Mouse (Mus musculus): ENCODE results near the gene Rap1gap. TPM values are rescaled to one million over a fixed set of nuclear protein-coding genes. Genes with fewer than 3 reads are reported as not detected.

Gene Rap1gap
- polyA plus RNA-seq, 1 experiment from 2014 or later, result 10.0 TPM

GRCm38 (mm10) chr4:137719378-137720077 lies 55.0 kb downstream of the Rap1gap start:
- peak; percentile 49 for DNase-seq (ENCODE audit: low spot score)
- H3K27ac ChIP-seq (ENCODE audit: low read depth, low read length), result peak overlapping the region; percentile 34
- H3K4me2 ChIP-seq (ENCODE audit: low read depth), result no peak overlapping the region

DNA sequence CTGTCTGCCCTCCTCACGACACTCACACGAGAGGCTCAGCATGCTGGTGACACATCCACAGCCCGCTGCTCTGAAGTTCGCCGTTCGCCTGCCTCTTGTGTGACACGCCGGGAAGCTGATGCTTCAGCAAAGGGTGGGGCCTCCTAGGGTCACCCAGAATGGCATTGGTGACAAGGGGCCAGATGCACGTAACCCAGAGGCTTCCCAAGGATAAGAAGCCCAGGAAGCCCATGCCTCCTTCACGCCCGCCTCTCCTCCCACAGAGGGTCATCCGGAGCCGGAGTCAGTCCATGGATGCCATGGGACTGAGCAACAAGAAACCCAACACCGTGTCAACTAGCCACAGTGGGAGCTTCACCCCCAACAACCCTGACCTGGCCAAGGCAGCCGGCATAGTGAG lies 57.0 kb downstream of the Rap1gap start:
- H3K36me3 ChIP-seq (ENCODE audit: control insufficient read depth, insufficient read depth, low read length), result no peaks in the 10 kb centered on the region
- no peak overlapping the region for H3K4me3 ChIP-seq (ENCODE audit: low read depth, low read length)
- H3K27me3 ChIP-seq (ENCODE audit: control insufficient read depth, insufficient read depth, low read length), result peaks cover 3% of the 10 kb centered on the region; the same call in 1 of the 2 replicates
- H3K4me2 ChIP-seq (ENCODE audit: low read depth), result no peak overlapping the region
- H3K4me1 ChIP-seq (ENCODE audit: control insufficient read depth, insufficient read depth, low read length), result peaks cover 11% of the 10 kb centered on the region
- no peak overlapping the region for H3K27ac ChIP-seq (ENCODE audit: low read depth, low read length)
- no peak overlapping the region for H3K9ac ChIP-seq (ENCODE audit: low read length)
- no peak for DNase-seq (ENCODE audit: low spot score)
- H3K9me3 ChIP-seq (ENCODE audit: control insufficient read depth, low read length), result no peaks in the 10 kb centered on the region
- WGBS, result 89% methylated on average over 15 of the region's 15 CpGs
- no peak for ATAC-seq (ENCODE audit: insufficient read depth, low FRiP score, low TSS enrichment)

More at GRCm38 (mm10) chr4:137719378-137720077, 55.0 kb downstream of the Rap1gap start:
- Histone ChIP-seq H3K27me3 (ENCODE audit: control insufficient read depth, insufficient read depth, low read length) (peaks cover 3% of the 10 kb centered on the region; the same call in 1 of the 2 replicates), H3K36me3 (ENCODE audit: control insufficient read depth, insufficient read depth, low read length) (no peaks in the 10 kb centered on the region), H3K4me1 (ENCODE audit: control insufficient read depth, insufficient read depth, low read length) (peaks cover 11% of the 10 kb centered on the region), H3K4me3 (ENCODE audit: low read depth, low read length) (no peak overlapping the region), H3K9ac (ENCODE audit: low read length) (peak overlapping the region; percentile 38; the same call in 1 of the 2 replicates), H3K9me3 (ENCODE audit: control insufficient read depth, low read length) (no peaks in the 10 kb centered on the region)
- WGBS, result 30% methylated on average over 15 of the region's 15 CpGs
- 0 out of 2 replicates have a peak, but pooled peaks have one; percentile 17 for ATAC-seq (ENCODE audit: insufficient read depth, low FRiP score, low TSS enrichment)

DNA sequence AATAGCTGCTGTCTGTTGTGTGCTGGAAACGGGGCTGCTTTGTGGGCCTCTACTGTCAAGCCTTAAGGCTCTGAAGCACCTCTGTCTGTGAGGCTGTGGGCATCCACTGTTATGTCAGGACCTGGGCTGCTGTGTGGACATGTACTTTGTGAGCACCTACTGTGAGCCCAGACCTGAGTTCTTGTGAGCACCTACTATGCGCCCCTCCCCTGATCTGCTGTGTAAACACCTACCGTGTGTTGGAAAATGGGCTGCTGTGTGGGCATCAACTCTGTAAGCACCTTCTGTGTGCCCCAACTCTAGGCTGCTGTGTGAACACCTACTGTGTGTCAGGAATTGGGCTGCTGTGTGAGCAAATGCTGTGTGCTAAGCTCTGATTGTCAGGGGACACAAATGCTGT lies 57.7 kb downstream of the Rap1gap start:
- Histone ChIP-seq H3K27ac (ENCODE audit: low read depth, low read length) (no peak overlapping the region), H3K9ac (ENCODE audit: low read length) (no peak overlapping the region), H3K36me3 (ENCODE audit: control insufficient read depth, insufficient read depth, low read length) (no peaks in the 10 kb centered on the region), H3K27me3 (ENCODE audit: control insufficient read depth, insufficient read depth, low read length) (peaks cover 3% of the 10 kb centered on the region; the same call in 1 of the 2 replicates), H3K4me1 (ENCODE audit: control insufficient read depth, insufficient read depth, low read length) (peaks cover 13% of the 10 kb centered on the region), H3K4me2 (ENCODE audit: low read depth) (no peak overlapping the region), H3K9me3 (ENCODE audit: control insufficient read depth, low read length) (no peaks in the 10 kb centered on the region), H3K4me3 (ENCODE audit: low read depth, low read length) (no peak overlapping the region)
- no peak for ATAC-seq (ENCODE audit: insufficient read depth, low FRiP score, low TSS enrichment)
- WGBS, result 88% methylated on average over 3 of the region's 3 CpGs
- DNase-seq (ENCODE audit: low spot score), result no peak

- 0 out of 2 replicates have a peak overlapping the region, but pooled peaks have one; percentile 32 for H3K4me2 ChIP-seq (ENCODE audit: low read depth)
- no peak overlapping the region for H3K4me3 ChIP-seq (ENCODE audit: low read depth, low read length)
- 0 out of 2 replicates have a peak, but pooled peaks have one; percentile 17 for ATAC-seq (ENCODE audit: insufficient read depth, low FRiP score, low TSS enrichment)
- H3K27ac ChIP-seq (ENCODE audit: low read depth, low read length), result no peak overlapping the region
- H3K9me3 ChIP-seq (ENCODE audit: control insufficient read depth, low read length), result no peaks in the 10 kb centered on the region
- peaks cover 19% of the 10 kb centered on the region for H3K4me1 ChIP-seq (ENCODE audit: control insufficient read depth, insufficient read depth, low read length)
- peaks cover 3% of the 10 kb centered on the region; the same call in 1 of the 2 replicates for H3K27me3 ChIP-seq (ENCODE audit: control insufficient read depth, insufficient read depth, low read length)
- no peaks in the 10 kb centered on the region for H3K36me3 ChIP-seq (ENCODE audit: control insufficient read depth, insufficient read depth, low read length)
- WGBS, result 30% methylated on average over 12 of the region's 12 CpGs
- peak overlapping the region; percentile 18; the same call in 1 of the 2 replicates for H3K9ac ChIP-seq (ENCODE audit: low read length)
- DNase-seq (ENCODE audit: low spot score), result peak; percentile 83
Measured at GRCm38 (mm10) chr4:137722692-137723427, 58.3 kb downstream of the Rap1gap start.

- Histone ChIP-seq H3K9ac (ENCODE audit: low read length) (no peak overlapping the region; the same call in 1 of the 2 replicates), H3K36me3 (ENCODE audit: control insufficient read depth, insufficient read depth, low read length) (no peaks in the 10 kb centered on the region), H3K4me3 (ENCODE audit: low read depth, low read length) (no peak overlapping the region), H3K27ac (ENCODE audit: low read depth, low read length) (no peak overlapping the region), H3K4me1 (ENCODE audit: control insufficient read depth, insufficient read depth, low read length) (peaks cover 21% of the 10 kb centered on the region), H3K4me2 (ENCODE audit: low read depth) (peak overlapping the region; percentile 32), H3K27me3 (ENCODE audit: control insufficient read depth, insufficient read depth, low read length) (peaks cover 3% of the 10 kb centered on the region; the same call in 1 of the 2 replicates), H3K9me3 (ENCODE audit: control insufficient read depth, low read length) (no peaks in the 10 kb centered on the region)
- no peak for DNase-seq (ENCODE audit: low spot score)
- ATAC-seq (ENCODE audit: insufficient read depth, low FRiP score, low TSS enrichment), result no peak
- WGBS, result 42% methylated on average over 25 of the region's 25 CpGs
Measured at GRCm38 (mm10) chr4:137723527-137723926, 59.0 kb downstream of the Rap1gap start.

GRCm38 (mm10) chr4:137724212-137724611 lies 59.7 kb downstream of the Rap1gap start:
- H3K9me3 ChIP-seq (ENCODE audit: control insufficient read depth, low read length), result no peaks in the 10 kb centered on the region
- peaks cover 10% of the 10 kb centered on the region; the same call in 1 of the 2 replicates for H3K27me3 ChIP-seq (ENCODE audit: control insufficient read depth, insufficient read depth, low read length)
- 52% methylated on average over 11 of the region's 11 CpGs for WGBS
- no peak overlapping the region for H3K4me2 ChIP-seq (ENCODE audit: low read depth)
- no peak for ATAC-seq (ENCODE audit: insufficient read depth, low FRiP score, low TSS enrichment)
- no peaks in the 10 kb centered on the region for H3K36me3 ChIP-seq (ENCODE audit: control insufficient read depth, insufficient read depth, low read length)
- H3K4me1 ChIP-seq (ENCODE audit: control insufficient read depth, insufficient read depth, low read length), result peaks cover 17% of the 10 kb centered on the region
- DNase-seq (ENCODE audit: low spot score), result no peak
- no peak overlapping the region for H3K27ac ChIP-seq (ENCODE audit: low read depth, low read length)
- 0 out of 2 replicates have a peak overlapping the region, but pooled peaks have one; percentile 10 for H3K9ac ChIP-seq (ENCODE audit: low read length)
- H3K4me3 ChIP-seq (ENCODE audit: low read depth, low read length), result no peak overlapping the region

DNA sequence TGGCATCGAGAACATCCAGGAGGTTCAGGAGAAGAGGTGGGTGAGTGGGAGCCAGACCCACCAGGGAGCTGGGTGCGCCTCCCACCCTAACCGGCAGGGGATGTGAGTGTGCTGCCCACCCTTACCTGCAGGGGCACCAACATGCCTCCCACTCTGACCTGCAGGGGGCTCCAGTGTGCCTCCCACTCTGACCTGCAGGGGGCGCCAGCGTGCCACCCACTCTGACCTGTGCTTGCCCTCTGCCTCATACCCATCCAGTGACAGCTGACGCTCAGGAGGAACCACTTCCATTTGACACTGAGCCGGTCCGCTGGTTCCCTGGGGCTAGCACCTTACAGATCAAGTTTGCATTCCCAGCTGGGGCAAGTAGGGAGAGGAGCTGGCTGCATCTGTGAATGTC lies 60.2 kb downstream of the Rap1gap start:
- H3K4me1 ChIP-seq (ENCODE audit: control insufficient read depth, insufficient read depth, low read length), result peaks cover 15% of the 10 kb centered on the region
- DNase-seq (ENCODE audit: low spot score) (peak; percentile 55), ATAC-seq (ENCODE audit: insufficient read depth, low FRiP score, low TSS enrichment) (no peak)
- no peaks in the 10 kb centered on the region for H3K36me3 ChIP-seq (ENCODE audit: control insufficient read depth, insufficient read depth, low read length)
- WGBS, result 51% methylated on average over 8 of the region's 8 CpGs
- no peak overlapping the region for H3K27ac ChIP-seq (ENCODE audit: low read depth, low read length)
- 0 out of 2 replicates have a peak overlapping the region, but pooled peaks have one; percentile 10 for H3K9ac ChIP-seq (ENCODE audit: low read length)
- no peak overlapping the region for H3K4me2 ChIP-seq (ENCODE audit: low read depth)
- H3K4me3 ChIP-seq (ENCODE audit: low read depth, low read length), result no peak overlapping the region
- peaks cover 15% of the 10 kb centered on the region; the same call in 1 of the 2 replicates for H3K27me3 ChIP-seq (ENCODE audit: control insufficient read depth, insufficient read depth, low read length)
- no peaks in the 10 kb centered on the region for H3K9me3 ChIP-seq (ENCODE audit: control insufficient read depth, low read length)

DNA sequence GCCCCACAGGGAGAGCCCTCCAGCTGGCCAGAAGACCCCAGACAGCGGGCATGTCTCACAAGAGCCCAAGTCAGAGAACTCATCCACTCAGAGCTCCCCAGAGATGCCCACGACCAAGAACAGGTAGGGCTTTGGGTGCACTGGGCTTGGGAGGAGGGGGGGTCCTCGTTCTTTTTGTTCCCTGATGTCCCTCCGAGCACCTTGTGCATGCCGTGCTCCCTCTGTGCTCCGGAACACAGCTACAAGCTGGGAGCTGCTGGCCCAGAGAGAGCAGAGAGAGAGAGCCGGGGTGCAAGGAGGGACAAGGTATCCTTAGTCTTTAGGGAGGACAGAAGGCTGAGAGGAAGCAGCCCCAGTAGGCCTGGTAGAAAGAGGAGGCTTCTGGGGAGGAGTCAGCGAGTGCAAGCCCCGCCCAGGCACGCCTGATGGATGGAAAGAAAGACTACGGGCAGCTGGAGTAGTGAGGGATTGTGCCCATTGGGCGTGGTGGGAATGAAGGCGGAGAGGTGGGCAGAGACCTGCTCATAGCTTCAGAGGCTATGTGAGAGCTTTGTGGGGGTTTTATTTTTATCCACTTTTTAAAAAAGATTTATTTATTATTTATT lies 61.1 kb downstream of the Rap1gap start:
- no peak for DNase-seq (ENCODE audit: low spot score)
- 76% methylated on average over 13 of the region's 13 CpGs for WGBS
- Histone ChIP-seq H3K27ac (ENCODE audit: low read depth, low read length) (no peak overlapping the region), H3K9me3 (ENCODE audit: control insufficient read depth, low read length) (no peaks in the 10 kb centered on the region), H3K4me3 (ENCODE audit: low read depth, low read length) (no peak overlapping the region), H3K4me1 (ENCODE audit: control insufficient read depth, insufficient read depth, low read length) (peaks cover 15% of the 10 kb centered on the region), H3K4me2 (ENCODE audit: low read depth) (no peak overlapping the region), H3K9ac (ENCODE audit: low read length) (no peak overlapping the region), H3K27me3 (ENCODE audit: control insufficient read depth, insufficient read depth, low read length) (peaks cover 18% of the 10 kb centered on the region; the same call in 1 of the 2 replicates), H3K36me3 (ENCODE audit: control insufficient read depth, insufficient read depth, low read length) (no peaks in the 10 kb centered on the region)
- ATAC-seq (ENCODE audit: insufficient read depth, low FRiP score, low TSS enrichment), result no peak
